Mouse (Mus musculus): ENCODE measurements around the gene Ppox. TPM values are rescaled to one million over a fixed set of nuclear protein-coding genes. Genes with fewer than 3 reads are reported as not detected.
"Not testable (repeated sequence)": the region's sequence is repeated elsewhere in the genome, so short reads cannot be mapped to it uniquely, and the experiment has no call there.

Ppox gene
- total RNA-seq (2014; rRNA removed): 35.0 and 44.3 TPM in 2 replicates
- 32.4 and 34.3 TPM in 2 replicates for polyA plus RNA-seq (2015; fragmentation: Nextera tagmentation; extraction: Ambion mirVana)

DNA sequence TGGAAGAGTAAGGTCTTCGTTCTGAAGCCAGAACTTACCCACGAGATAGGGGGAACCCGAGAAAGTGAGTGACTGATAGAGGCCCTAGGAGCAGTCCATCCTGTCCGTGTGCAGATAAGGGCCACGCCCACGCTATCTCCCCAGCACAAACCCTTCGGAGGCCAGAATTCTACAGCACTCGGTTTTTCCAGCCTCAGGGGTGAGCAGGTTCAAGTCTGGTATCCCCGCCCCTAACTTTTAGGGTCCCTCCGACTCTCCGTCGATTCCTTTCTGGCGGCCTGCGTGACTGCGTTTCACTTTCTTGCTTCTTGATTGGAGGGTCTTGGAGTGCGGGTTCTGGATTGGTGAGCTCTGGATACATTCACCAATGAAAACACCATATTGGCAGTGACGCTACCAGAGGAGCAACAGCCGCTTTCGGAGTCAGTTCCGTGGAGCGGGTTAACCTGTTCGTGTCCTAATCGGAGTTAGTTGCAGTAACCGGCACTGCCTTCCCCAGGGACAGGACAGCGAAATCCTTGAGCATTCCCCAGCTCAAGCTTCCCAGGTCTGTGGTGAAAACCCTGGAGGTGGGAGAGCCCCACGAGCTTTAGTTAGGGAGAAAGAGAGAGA, at the start of gene Ppox:
TSS of gene Ppox (minus strand) at position 271 of the 612 bp plus-strand sequence.
- TF ChIP-seq CTCF (IDR thresholded peaks at IDR 0.05; ENCODE audit: low read depth): no peak
- Histone ChIP-seq H3K4me2 (ENCODE audit: low read depth, low read length) (peak within 1 kb of the TSS; percentile 95), H3K4me1 (ENCODE audit: insufficient read depth, low read length) (peaks cover 6% of the 10 kb centered on the region), H3K27ac (peak within 1 kb of the TSS; percentile 85), H3K4me3 (ENCODE audit: low read length) (peak within 1 kb of the TSS; percentile 68), H3K27me3 (ENCODE audit: insufficient read depth, low read length) (no peaks in the 10 kb centered on the region), H3K9me3 (ENCODE audit: low read length) (no peaks in the 10 kb centered on the region), H3K9ac (replicated peaks; ENCODE audit: low read length) (peak within 1 kb of the TSS; percentile 59), H3K36me3 (ENCODE audit: insufficient read depth, low read length) (peaks cover 39% of the 10 kb centered on the region)
- WGBS: under 1% methylated on average over 26 of the region's 26 CpGs
- peak; percentile 98 for DNase-seq (ENCODE audit: low spot score)
- ATAC-seq: peak; percentile 97

DNA sequence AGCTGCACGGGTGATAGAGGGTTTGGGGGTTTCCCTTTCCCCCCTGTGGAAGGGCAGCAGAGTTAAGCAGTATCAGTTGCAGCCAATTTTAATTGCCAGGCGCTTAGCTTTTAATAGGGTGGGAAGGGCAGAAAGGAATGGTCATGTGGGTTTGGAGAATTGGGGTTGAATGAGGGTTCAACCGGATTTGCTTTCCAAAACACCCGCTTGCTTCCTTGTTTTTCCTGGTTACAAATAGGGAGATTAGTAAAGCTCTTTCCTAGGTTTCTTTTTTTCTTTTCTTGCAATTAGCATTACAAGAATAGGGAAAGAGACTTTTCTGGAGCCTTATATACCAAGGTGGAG, 49.2 kb upstream of the Ppox start:
- DNase-seq (ENCODE audit: low spot score) (peak; percentile 13), ATAC-seq (no peak)
- peak overlapping the region; percentile 89 for H3K4me3 ChIP-seq (ENCODE audit: low read length)
- peak overlapping the region; percentile 99 for H3K27ac ChIP-seq
- no peaks in the 10 kb centered on the region for H3K9me3 ChIP-seq (ENCODE audit: low read length)
- peak overlapping the region; percentile 93 for H3K9ac ChIP-seq (replicated peaks; ENCODE audit: low read length)
- peaks cover 14% of the 10 kb centered on the region; the same call in 1 of the 2 replicates for H3K4me1 ChIP-seq (ENCODE audit: insufficient read depth, low read length)
- H3K27me3 ChIP-seq (ENCODE audit: insufficient read depth, low read length): no peaks in the 10 kb centered on the region
- no peak for TF ChIP-seq CTCF (IDR thresholded peaks at IDR 0.05; ENCODE audit: low read depth)
- H3K36me3 ChIP-seq (ENCODE audit: insufficient read depth, low read length): no peaks in the 10 kb centered on the region
- peak overlapping the region; percentile 77 for H3K4me2 ChIP-seq (ENCODE audit: low read depth, low read length)
- WGBS: 1% methylated on average over 4 of the region's 4 CpGs

DNA sequence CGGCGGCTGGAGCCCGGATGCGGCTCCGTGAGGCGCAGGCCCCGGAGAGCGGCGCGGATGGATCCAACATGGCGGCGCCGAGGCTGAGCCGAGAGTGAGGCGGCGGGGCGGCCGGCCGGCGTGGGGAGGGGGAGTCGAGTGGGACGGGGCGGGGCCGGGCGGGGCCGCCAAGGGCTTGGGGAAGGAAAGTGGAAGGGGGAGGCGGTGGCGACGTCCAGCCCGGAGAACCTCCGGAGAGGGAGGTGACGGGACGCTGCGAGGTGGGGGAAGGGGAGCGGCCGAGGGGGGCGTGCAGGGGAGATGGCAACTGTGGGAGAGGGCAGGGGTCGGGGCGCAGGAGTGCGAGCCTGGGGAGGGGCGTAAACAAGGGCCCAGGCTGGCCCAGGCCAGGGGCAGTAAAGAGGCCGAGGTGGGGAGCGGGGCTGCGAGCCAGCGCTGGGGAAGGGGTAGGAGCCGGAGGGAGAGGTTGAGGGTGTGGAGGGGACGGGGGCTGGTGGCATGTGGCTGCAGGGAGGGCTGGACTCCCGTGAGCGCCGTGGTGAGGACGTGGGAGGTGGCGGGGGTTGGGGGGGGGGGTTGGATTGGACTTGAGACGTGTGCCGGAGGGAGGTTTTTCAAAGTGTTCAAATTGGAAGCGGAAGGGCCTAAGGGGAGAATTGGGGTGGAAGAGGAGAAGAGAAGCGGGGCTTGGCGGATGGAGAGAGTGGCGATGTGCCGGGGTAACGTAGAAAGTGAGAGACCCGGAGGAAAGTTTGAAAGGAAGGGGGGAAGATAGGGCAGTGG, 48.6 kb upstream of the Ppox start:
- no peaks in the 10 kb centered on the region for H3K9me3 ChIP-seq (ENCODE audit: low read length)
- DNase-seq (ENCODE audit: low spot score) (peak; percentile 46), ATAC-seq (peak; percentile 89)
- H3K4me3 ChIP-seq (ENCODE audit: low read length): peak overlapping the region; percentile 89
- peak overlapping the region; percentile 99 for H3K27ac ChIP-seq
- peaks cover 14% of the 10 kb centered on the region; the same call in 1 of the 2 replicates for H3K4me1 ChIP-seq (ENCODE audit: insufficient read depth, low read length)
- peak overlapping the region; percentile 93 for H3K9ac ChIP-seq (replicated peaks; ENCODE audit: low read length)
- peak overlapping the region; percentile 77 for H3K4me2 ChIP-seq (ENCODE audit: low read depth, low read length)
- H3K27me3 ChIP-seq (ENCODE audit: insufficient read depth, low read length): no peaks in the 10 kb centered on the region
- TF ChIP-seq CTCF (IDR thresholded peaks at IDR 0.05; ENCODE audit: low read depth): no peak
- WGBS: 1% methylated on average over 47 of the region's 61 CpGs
- no peaks in the 10 kb centered on the region for H3K36me3 ChIP-seq (ENCODE audit: insufficient read depth, low read length)

DNA sequence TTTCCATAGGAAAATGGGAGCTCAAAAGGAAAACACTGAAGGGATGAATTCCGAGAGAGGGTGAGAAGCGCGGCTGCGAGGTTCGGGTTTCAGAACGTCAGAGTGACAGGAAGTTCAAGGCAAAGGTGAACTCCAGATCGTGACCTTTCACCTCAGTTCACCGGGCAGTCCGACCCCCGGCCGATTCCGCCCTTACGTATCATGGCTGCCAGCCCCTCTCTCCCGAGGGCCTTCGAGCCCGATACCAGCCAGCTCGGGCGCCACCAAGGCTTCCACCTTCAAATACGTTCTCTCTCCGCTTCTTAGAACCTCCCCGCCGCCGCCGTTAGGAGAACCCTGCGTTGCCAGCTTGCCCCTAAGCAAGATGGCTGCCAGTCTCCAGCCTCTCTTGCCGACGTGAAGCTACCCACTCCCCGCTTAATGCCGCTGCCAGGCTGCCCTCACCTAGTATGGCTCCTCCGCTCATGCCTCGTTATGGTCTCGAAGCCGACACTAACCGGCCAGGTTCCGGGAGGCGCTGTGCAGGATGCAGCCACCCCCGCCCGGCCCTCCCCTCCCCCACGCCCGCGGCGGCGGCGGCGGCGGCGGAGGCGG, 48.0 kb upstream of the Ppox start, which contains the start of gene Dedd:
TSS of gene Dedd (plus strand) at position 307 of the 594 bp plus-strand sequence.
- Histone ChIP-seq H3K27me3 (ENCODE audit: insufficient read depth, low read length) (no peaks in the 10 kb centered on the region), H3K27ac (peak within 1 kb of the TSS; percentile 99), H3K9ac (replicated peaks; ENCODE audit: low read length) (peak within 1 kb of the TSS; percentile 93), H3K4me1 (ENCODE audit: insufficient read depth, low read length) (peaks cover 14% of the 10 kb centered on the region; the same call in 1 of the 2 replicates), H3K36me3 (ENCODE audit: insufficient read depth, low read length) (no peaks in the 10 kb centered on the region), H3K9me3 (ENCODE audit: low read length) (no peaks in the 10 kb centered on the region), H3K4me3 (ENCODE audit: low read length) (peak within 1 kb of the TSS; percentile 89), H3K4me2 (ENCODE audit: low read depth, low read length) (peak within 1 kb of the TSS; percentile 77)
- DNase-seq (ENCODE audit: low spot score): peak; percentile 97
- no peak; the same call in 1 of the 2 replicates for TF ChIP-seq CTCF (IDR thresholded peaks at IDR 0.05; ENCODE audit: low read depth)
- peak; percentile 96 for ATAC-seq
- under 1% methylated on average over 43 of the region's 48 CpGs for WGBS

DNA sequence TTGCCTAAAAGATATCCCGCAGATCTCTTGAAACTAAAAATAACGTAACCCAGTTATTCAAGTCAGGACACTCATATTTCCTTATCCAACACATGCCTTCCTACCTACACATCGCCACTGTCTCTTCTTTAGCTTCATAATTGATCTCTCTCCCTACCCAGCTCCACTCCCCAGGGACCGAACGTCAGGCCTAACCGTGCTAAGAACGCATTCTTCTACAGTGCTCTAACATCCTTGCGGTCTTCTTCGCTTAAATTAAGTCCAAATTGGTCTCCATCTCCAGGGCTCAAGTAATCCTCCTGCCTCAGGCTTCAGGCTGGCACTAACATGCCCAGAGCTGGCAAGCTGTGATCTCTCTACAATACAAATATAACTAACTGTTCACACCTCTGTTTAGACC, 47.3 kb upstream of the Ppox start:
- DNase-seq (ENCODE audit: low spot score) (peak; percentile 57), ATAC-seq (no peak)
- Histone ChIP-seq H3K36me3 (ENCODE audit: insufficient read depth, low read length) (no peaks in the 10 kb centered on the region), H3K9ac (replicated peaks; ENCODE audit: low read length) (peak overlapping the region; percentile 93), H3K9me3 (ENCODE audit: low read length) (no peaks in the 10 kb centered on the region), H3K27ac (peak overlapping the region; percentile 99), H3K4me3 (ENCODE audit: low read length) (peak overlapping the region; percentile 89), H3K4me1 (ENCODE audit: insufficient read depth, low read length) (peaks cover 14% of the 10 kb centered on the region; the same call in 1 of the 2 replicates), H3K4me2 (ENCODE audit: low read depth, low read length) (peak overlapping the region; percentile 77), H3K27me3 (ENCODE audit: insufficient read depth, low read length) (no peaks in the 10 kb centered on the region)
- WGBS: 27% methylated on average over 9 of the region's 9 CpGs
- TF ChIP-seq CTCF (IDR thresholded peaks at IDR 0.05; ENCODE audit: low read depth): no peak

DNA sequence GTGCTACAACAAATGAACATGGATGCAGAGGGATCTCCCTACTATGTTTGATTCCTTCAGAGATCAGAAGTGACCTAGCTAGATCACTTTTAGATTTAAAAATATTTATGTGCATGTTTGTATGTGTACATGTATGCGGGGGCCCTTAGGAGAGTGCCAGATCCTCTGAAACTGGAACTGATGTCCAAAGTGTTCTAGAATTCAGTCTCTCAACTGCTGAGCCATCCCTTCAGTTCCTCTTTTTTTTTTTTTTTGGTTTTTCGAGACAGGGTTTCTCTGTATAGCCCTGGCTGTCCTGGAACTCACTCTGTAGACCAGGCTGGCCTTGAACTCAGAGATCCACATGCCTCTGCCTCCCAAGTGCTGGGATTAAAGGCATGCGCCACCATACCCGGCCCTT, 45.6 kb upstream of the Ppox start:
- not testable (repeated sequence) for DNase-seq (ENCODE audit: low spot score); H3K27me3 ChIP-seq (ENCODE audit: insufficient read depth, low read length); H3K9me3 ChIP-seq (ENCODE audit: low read length); H3K4me2 ChIP-seq (ENCODE audit: low read depth, low read length); H3K9ac ChIP-seq (replicated peaks; ENCODE audit: low read length); H3K36me3 ChIP-seq (ENCODE audit: insufficient read depth, low read length); H3K27ac ChIP-seq; H3K4me3 ChIP-seq (ENCODE audit: low read length); ATAC-seq
- H3K4me1 ChIP-seq (ENCODE audit: insufficient read depth, low read length): peaks cover 14% of the 10 kb centered on the region; the same call in 1 of the 2 replicates
- WGBS: 92% methylated on average over 4 of the region's 4 CpGs
